Mouse (Mus musculus) lung, postnatal 0 days (tissue): ENCODE measurements around the gene Rnf144a. TPM values are rescaled to one million over a fixed set of nuclear protein-coding genes. Genes with fewer than 3 reads are reported as not detected.

Experiments
- ATAC-seq: fragments of 200-750 bp; cut with Nextera tagmentation; 2 replicates; pipeline ENCODE4 v1.8.0; 2017; ENCODE audit warnings: moderate library complexity
- DNase-seq: peaks from one replicate; pipeline ENCODE4 v3.0.0-alpha.2; 2016; ENCODE audit warnings: low spot score
- H3K27ac ChIP-seq: fragments of 300-500 bp; sonication (generic); 2 replicates; pipeline ENCODE4 v1.5.1; 2014; ENCODE audit warnings: antibody characterized with exemption, mild to moderate bottlenecking, low read length, mixed read lengths
- H3K27me3 ChIP-seq: fragments of 300-500 bp; sonication (generic); replicated peaks from 2 replicates; pipeline ENCODE4 v1.6.1; 2014; ENCODE audit warnings: low read length, mixed read lengths; ENCODE audit not compliant: insufficient read depth
- H3K36me3 ChIP-seq: fragments of 300-500 bp; sonication (generic); 2 replicates; pipeline ENCODE4 v1.6.1; 2014; ENCODE audit warnings: low read length, mixed read lengths; ENCODE audit not compliant: insufficient read depth
- H3K4me1 ChIP-seq: fragments of 300-500 bp; sonication (generic); 2 replicates; pipeline ENCODE4 v1.6.1; 2014; ENCODE audit warnings: antibody characterized with exemption, low read depth, low read length, mixed read lengths; ENCODE audit not compliant: insufficient read depth
- H3K4me2 ChIP-seq: fragments of 300-500 bp; sonication (generic); replicated peaks from 2 replicates; pipeline ENCODE4 v1.6.1; 2014; ENCODE audit warnings: low read depth, mild to moderate bottlenecking, low read length, moderate library complexity, mixed read lengths
- H3K4me3 ChIP-seq: fragments of 300-500 bp; sonication (generic); 2 replicates; pipeline ENCODE4 v1.5.1; 2014; ENCODE audit warnings: low read depth, low read length
- H3K9ac ChIP-seq: fragments of 300-500 bp; sonication (generic); replicated peaks from 2 replicates; pipeline ENCODE4 v1.6.1; 2014; ENCODE audit warnings: low read depth, mild to moderate bottlenecking
- H3K9me3 ChIP-seq: fragments of 300-500 bp; sonication (generic); 2 replicates; pipeline ENCODE4 v1.6.1; 2016; ENCODE audit warnings: low read length, mixed read lengths
- CTCF ChIP-seq: IDR thresholded peaks from 2 replicates; pipeline ENCODE4 v1.5.1; 2016; ENCODE audit warnings: antibody characterized with exemption, mild to moderate bottlenecking
- EP300 ChIP-seq: IDR thresholded peaks from 2 replicates; pipeline ENCODE4 v1.6.1; 2016; ENCODE audit warnings: antibody characterized with exemption, mild to moderate bottlenecking, control low read depth
- WGBS: fragments of 180-500 bp; shearing (Covaris S2); extraction: QIAGEN DNeasy Blood & Tissue Kit; methylation state at CpG from one replicate; pipeline ENCODE4 v1.1.7; 2014; 5-methylcytosine and 5-hydroxymethylcytosine counted together
- polyA plus RNA-seq: library from polyadenylated mRNA; unstranded; fragments of >200 nt; fragmentation: Nextera tagmentation; extraction: Ambion mirVana; gene quantifications from 2 replicates; pipeline ENCODE4 v1.2.1, GENCODE M21; 2015

Rnf144a gene
- polyA plus RNA-seq, 1 experiment from 2014 or later = 69.6 TPM

- H3K9me3 ChIP-seq = no peaks in the 10 kb centered on the region
- TF ChIP-seq CTCF (no peak), EP300 (no peak)
- H3K4me1 ChIP-seq = peaks cover 3% of the 10 kb centered on the region; the same call in 1 of the 2 replicates
- H3K36me3 ChIP-seq = no peaks in the 10 kb centered on the region
- no peak overlapping the region for H3K4me2 ChIP-seq
- WGBS = 90% methylated on average over 2 of the region's 2 CpGs
- H3K4me3 ChIP-seq = no peak overlapping the region
- H3K9ac ChIP-seq = no peak overlapping the region
- ATAC-seq (no peak), DNase-seq (no peak)
- H3K27ac ChIP-seq = peak overlapping the region; percentile 28; the same call in 1 of the 2 replicates
- H3K27me3 ChIP-seq = no peaks in the 10 kb centered on the region
Observed at GRCm38 (mm10) chr12:26359241-26359640, 55.8 kb downstream of the Rnf144a start.

GRCm38 (mm10) chr12:26357246-26357645 is 57.8 kb downstream of the Rnf144a start:
- 90% methylated on average over 4 of the region's 4 CpGs for WGBS
- no peak overlapping the region for H3K27ac ChIP-seq
- no peak for TF ChIP-seq CTCF
- no peak for TF ChIP-seq EP300

GRCm38 (mm10) chr12:26356191-26356590 is 58.9 kb downstream of the Rnf144a start:
- H3K36me3 ChIP-seq = no peaks in the 10 kb centered on the region
- H3K4me2 ChIP-seq = no peak overlapping the region
- H3K27ac ChIP-seq = 0 out of 2 replicates have a peak overlapping the region, but pooled peaks have one; percentile 1
- no peaks in the 10 kb centered on the region for H3K9me3 ChIP-seq
- ATAC-seq (peak; percentile 67), DNase-seq (peak; percentile 77)
- H3K9ac ChIP-seq = no peak overlapping the region
- TF ChIP-seq CTCF (no peak), EP300 (peak; percentile 89)
- peaks cover 3% of the 10 kb centered on the region; the same call in 1 of the 2 replicates for H3K4me1 ChIP-seq
- no peaks in the 10 kb centered on the region for H3K27me3 ChIP-seq
- WGBS = 28% methylated on average over 7 of the region's 7 CpGs
- no peak overlapping the region for H3K4me3 ChIP-seq

More at GRCm38 (mm10) chr12:26357246-26357645, 57.8 kb downstream of the Rnf144a start:
- H3K27me3 ChIP-seq = no peaks in the 10 kb centered on the region
- H3K4me3 ChIP-seq = no peak overlapping the region
- H3K9ac ChIP-seq = no peak overlapping the region
- no peaks in the 10 kb centered on the region for H3K36me3 ChIP-seq
- no peak for DNase-seq
- no peaks in the 10 kb centered on the region for H3K9me3 ChIP-seq
- no peak for ATAC-seq
- peaks cover 3% of the 10 kb centered on the region; the same call in 1 of the 2 replicates for H3K4me1 ChIP-seq
- H3K4me2 ChIP-seq = no peak overlapping the region

- ATAC-seq (peak; percentile 47; the same call in 1 of the 2 replicates), DNase-seq (peak; percentile 38)
- no peak overlapping the region for H3K4me2 ChIP-seq
- no peaks in the 10 kb centered on the region for H3K36me3 ChIP-seq
- H3K4me1 ChIP-seq = peaks cover 3% of the 10 kb centered on the region; the same call in 1 of the 2 replicates
- no peak overlapping the region for H3K9ac ChIP-seq
- TF ChIP-seq CTCF (no peak), EP300 (no peak)
- WGBS = 58% methylated on average over 3 of the region's 3 CpGs
- no peaks in the 10 kb centered on the region for H3K9me3 ChIP-seq
- no peaks in the 10 kb centered on the region for H3K27me3 ChIP-seq
- no peak overlapping the region for H3K4me3 ChIP-seq
- no peak overlapping the region for H3K27ac ChIP-seq
Observed at GRCm38 (mm10) chr12:26351321-26351720, 63.7 kb downstream of the Rnf144a start.

DNA sequence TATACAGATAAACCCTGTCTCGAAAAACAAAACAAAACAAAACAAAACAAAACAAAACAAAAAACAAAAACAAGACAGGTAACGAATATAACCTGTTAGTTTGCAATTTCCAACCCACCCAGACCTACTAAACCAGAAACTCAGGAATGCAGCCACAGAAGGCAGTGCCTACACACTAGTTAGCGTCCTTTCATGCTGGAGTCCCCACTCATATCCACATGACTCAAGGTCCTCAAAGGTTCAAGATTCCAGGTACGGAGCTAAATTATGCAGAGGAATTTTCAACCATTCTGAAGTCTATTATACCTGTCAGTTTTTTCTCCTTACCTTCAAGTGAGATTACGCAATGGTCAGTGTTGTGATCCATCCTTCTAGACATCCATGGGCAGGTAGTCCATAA is 70.6 kb downstream of the Rnf144a start:
- Histone ChIP-seq H3K4me1 (peaks cover 3% of the 10 kb centered on the region; the same call in 1 of the 2 replicates), H3K4me2 (no peak overlapping the region), H3K36me3 (no peaks in the 10 kb centered on the region), H3K27me3 (no peaks in the 10 kb centered on the region), H3K4me3 (no peak overlapping the region), H3K9ac (no peak overlapping the region), H3K27ac (no peak overlapping the region), H3K9me3 (no peaks in the 10 kb centered on the region)
- TF ChIP-seq CTCF (no peak), EP300 (0 out of 2 replicates have a peak, but pooled peaks have one; percentile 34)
- peak; percentile 53 for DNase-seq
- 68% methylated on average over 5 of the region's 5 CpGs for WGBS
- ATAC-seq = peak; percentile 56

DNA sequence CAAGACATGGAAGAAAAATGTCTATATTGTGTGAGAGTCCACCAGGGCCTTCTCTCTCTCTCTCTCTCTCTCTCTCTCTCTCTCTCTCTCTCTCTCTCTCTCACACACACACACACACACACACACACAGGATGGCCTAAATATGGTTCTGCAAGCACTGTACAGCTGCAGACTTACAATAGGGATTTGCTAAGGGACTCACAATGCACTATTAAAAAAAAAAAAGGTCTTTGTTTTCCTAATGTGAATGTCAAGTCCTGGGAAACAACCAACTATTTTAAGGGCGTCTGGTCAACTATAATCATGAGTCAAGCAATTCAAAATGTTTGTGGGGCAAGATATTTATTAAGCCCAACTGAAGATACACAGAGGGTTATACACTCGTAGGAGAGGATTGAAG is 71.9 kb downstream of the Rnf144a start:
- TF ChIP-seq CTCF = no peak
- no peak for TF ChIP-seq EP300
- peak overlapping the region; percentile 54; the same call in 1 of the 2 replicates for H3K27ac ChIP-seq

More for the DNA sequence above, 71.9 kb downstream of the Rnf144a start:
- H3K9me3 ChIP-seq = no peaks in the 10 kb centered on the region
- H3K36me3 ChIP-seq = peaks cover 6% of the 10 kb centered on the region; the same call in 1 of the 2 replicates
- peak; percentile 25 for DNase-seq
- peaks cover 3% of the 10 kb centered on the region; the same call in 1 of the 2 replicates for H3K4me1 ChIP-seq
- no peak overlapping the region for H3K4me3 ChIP-seq
- no peak overlapping the region for H3K9ac ChIP-seq
- H3K27me3 ChIP-seq = no peaks in the 10 kb centered on the region
- 41% methylated on average over 2 of the region's 2 CpGs for WGBS
- 0 out of 2 replicates have a peak, but pooled peaks have one; percentile 23 for ATAC-seq
- H3K4me2 ChIP-seq = no peak overlapping the region
